Mouse (Mus musculus): ENCODE data around the gene Olfr376.
A peak's percentile ranks its signal among the peaks of the same experiment; 100 is the strongest.

Olfr376 gene

GRCm38 (mm10) chr11:73370946-73371345 lies at the start of gene Olfr376:
Gene Olfr376, plus strand, starts transcription at chr11:73371246.
- DNase-seq (ENCODE audit: low spot score) = no peak

- no peak for DNase-seq (ENCODE audit: low spot score)
Measured at GRCm38 (mm10) chr11:73323906-73324830, 46.9 kb upstream of the Olfr376 start.

DNA sequence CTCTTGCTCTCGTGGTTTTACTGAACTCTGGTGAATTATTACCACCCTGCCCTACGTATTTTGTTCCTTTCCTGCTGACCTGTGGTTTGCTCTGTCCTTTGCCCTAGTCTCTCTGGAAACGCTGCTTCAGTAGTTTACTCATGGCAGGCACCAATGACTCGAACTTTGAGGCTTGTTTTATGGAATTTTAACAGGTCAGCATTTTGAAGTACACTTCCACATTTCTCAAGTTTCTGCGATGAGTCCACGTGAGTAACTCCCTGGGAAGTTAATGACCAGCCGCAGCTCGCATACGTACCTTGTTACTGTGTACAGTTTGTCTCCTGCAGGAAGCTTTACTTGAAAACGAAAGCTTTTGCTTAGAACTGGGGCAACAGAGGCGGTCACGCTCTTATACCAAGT lies 44.6 kb upstream of the Olfr376 start:
- DNase-seq (ENCODE audit: low spot score) = no peak

DNA sequence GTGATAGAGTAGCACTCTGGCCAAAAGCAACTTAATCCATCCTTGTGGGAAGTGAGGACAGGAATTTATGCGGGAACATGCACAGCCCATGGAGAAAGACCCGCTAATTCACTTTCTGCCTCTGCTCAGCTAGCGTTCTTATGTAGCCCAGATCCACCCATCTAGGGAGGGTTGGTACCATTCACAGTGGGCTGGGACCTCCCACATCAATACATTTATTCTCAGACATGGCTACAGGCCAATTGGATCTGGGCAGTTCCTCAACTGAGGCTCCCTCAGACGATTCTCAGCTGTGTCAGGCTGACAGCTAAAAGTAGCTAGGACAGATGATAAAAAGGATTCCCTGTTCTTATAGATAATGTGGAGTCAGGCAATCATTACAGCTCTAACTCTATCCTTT lies 43.7 kb upstream of the Olfr376 start:
- no peak for DNase-seq (ENCODE audit: low spot score)

DNA sequence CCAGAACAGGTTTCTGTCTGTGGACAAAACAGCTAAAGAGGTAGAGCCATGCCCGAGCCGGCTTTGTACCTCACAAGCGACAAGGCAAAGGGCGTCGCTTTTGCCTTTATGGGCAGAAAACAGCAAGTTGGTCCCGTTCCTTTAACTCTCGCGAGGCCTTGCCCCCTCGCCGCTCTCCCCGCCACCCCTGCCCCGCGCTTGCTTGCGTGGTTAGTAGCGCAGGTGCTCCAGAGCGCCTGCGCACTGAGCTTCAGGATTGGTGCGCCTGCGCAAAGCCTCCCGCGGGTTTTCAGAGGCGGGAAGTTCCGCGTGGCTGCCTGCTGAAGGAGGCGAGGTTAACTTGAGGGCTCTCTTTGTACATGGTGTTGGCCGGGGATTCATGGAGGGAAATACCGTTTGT lies 41.6 kb upstream of the Olfr376 start, which contains the start of the genes Aspa, Gm49340 and Spata22:
Gene Aspa, minus strand, starts transcription at position 155 of the 400 bp plus-strand sequence.
Gene Gm49340, plus strand, starts transcription at position 300 of the 400 bp plus-strand sequence.
Gene Spata22, plus strand, starts transcription at position 300 of the 400 bp plus-strand sequence.
- DNase-seq (ENCODE audit: low spot score) = peak; percentile 63

DNA sequence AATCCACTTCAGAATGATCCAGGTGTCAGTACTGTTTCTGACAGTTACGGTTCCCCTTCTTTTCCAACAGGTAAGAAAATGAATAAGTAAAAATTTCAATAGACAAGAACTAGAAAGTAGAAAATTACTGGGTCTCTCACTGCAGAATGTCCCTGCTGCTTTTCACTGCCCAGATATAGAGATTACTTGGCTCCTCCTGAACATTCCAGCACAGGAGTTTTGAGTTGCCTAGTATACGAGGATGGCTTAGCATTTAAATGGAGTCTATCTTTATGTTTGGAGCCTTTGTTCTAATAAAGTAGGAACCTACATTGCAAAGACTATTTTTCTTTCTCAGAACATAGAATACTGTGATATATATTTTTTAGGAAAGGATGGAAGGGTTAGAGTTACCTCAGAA lies 37.7 kb upstream of the Olfr376 start:
- DNase-seq (ENCODE audit: low spot score) = no peak

DNA sequence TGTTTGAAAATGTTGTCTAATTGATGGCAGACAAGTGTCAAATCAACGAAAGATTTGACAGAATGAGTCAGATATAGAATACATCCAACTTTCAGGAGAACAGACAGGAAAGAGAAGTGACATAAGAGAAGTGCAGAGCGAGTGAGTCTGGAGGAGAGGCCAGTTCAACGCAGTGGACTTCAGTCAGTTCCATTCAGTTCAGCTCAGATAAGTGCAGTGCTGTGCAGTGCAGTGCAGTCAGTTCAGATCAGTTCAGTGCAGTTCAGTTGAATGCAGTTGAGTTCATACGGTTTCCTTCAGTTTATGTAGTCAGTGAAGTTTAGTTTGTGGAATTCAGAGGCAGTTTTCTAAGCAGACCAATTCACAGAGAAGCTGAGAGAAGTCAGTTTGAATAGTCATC lies 34.1 kb upstream of the Olfr376 start:
- no peak for DNase-seq (ENCODE audit: low spot score)

DNA sequence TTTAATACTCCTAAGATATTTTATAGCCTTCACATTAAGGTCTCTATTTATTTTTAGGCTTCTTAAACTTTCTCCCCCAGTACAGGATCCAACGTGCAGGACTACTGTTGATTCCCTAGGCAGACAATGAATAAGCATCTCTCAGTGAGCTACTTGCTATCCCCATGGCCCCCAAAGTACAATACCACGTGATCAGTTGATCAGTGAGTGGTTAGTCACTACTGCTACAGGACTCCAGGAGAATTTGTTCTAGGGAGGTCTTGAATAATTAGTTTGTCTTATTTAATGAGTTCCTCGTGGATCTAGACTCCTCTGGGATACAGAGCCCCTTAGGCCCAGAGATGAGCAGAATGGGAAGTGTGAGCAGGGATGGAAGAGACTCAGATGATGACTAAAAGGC lies 20.6 kb upstream of the Olfr376 start, which contains the start of gene Olfr20:
Gene Olfr20, plus strand, starts transcription at position 301 of the 400 bp plus-strand sequence.
- DNase-seq (ENCODE audit: low spot score) = no peak

DNA sequence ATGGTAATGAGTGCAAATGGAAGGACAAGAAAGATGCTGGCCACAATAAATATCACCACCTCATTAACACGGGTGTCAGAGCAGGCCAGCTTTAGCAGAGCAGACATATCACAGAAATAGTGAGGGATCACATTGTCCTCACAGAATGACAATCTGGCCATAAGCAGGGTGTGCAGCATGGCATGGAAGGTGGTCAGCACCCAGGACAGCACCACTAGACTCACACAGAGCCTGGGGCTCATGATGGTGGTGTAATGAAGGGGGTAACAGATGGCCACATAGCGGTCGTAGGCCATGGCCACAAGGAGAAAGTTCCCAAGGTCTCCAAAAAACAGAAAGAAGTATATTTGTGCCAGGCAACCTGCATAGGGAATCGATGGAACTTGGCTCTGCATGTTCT lies 24.3 kb downstream of the Olfr376 start:
- no peak for DNase-seq (ENCODE audit: low spot score)

GRCm38 (mm10) chr11:73399514-73399913 lies 28.5 kb downstream of the Olfr376 start, which contains the start of gene Olfr1:
Gene Olfr1, minus strand, starts transcription at chr11:73399614.
- DNase-seq (ENCODE audit: low spot score) = no peak

Data from testis, postnatal 10 days (tissue).